Mouse (Mus musculus) thymus, postnatal 14 days (tissue): ENCODE measurements around the gene Pex13.
A peak's percentile ranks its signal among the peaks of the same experiment; 100 is the strongest.
"Not testable (repeated sequence)": the region's sequence is repeated elsewhere in the genome, so short reads cannot be mapped to it uniquely, and the experiment has no call there.

ENCODE experiments used
- DNase-seq: peaks from one replicate; pipeline ENCODE4 v3.0.0; 2021

The Pex13 gene

DNA sequence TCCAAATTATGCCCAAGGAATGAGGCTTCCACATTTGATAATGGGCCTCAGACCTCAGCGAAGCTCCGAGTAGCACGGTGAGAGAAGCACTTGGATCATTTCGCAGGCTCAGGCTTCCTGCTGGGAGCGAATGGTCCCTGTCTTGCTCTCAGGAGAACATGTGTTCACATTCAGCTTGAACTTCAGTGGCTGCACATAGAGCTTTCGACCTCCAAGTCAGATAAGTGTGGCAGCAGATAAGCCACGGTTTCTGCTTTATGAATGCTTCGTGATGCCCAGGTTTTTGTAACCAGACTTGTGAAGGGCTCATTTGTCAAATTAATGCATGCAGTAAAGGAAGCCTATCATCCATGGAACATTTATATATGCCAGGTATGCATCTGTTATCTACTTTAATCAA lies 31.2 kb downstream of the Pex13 start:
- DNase-seq = no peak

DNA sequence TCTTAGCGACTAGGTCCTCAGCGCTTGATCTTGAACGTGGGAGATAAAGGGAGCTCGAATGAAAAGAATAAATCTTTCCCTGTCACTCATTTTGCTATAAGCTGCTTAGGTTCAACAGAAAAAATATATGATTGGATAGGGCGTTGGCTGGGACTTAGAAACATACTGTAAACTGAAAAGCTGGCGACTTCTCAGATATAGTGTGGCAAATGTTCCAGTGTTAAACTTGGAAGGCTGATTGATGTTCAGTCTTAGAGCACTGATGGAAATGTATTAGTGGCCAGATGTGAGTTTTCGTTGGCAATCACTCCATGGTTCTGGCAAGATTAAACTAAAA lies 31.9 kb downstream of the Pex13 start:
- DNase-seq = no peak

DNA sequence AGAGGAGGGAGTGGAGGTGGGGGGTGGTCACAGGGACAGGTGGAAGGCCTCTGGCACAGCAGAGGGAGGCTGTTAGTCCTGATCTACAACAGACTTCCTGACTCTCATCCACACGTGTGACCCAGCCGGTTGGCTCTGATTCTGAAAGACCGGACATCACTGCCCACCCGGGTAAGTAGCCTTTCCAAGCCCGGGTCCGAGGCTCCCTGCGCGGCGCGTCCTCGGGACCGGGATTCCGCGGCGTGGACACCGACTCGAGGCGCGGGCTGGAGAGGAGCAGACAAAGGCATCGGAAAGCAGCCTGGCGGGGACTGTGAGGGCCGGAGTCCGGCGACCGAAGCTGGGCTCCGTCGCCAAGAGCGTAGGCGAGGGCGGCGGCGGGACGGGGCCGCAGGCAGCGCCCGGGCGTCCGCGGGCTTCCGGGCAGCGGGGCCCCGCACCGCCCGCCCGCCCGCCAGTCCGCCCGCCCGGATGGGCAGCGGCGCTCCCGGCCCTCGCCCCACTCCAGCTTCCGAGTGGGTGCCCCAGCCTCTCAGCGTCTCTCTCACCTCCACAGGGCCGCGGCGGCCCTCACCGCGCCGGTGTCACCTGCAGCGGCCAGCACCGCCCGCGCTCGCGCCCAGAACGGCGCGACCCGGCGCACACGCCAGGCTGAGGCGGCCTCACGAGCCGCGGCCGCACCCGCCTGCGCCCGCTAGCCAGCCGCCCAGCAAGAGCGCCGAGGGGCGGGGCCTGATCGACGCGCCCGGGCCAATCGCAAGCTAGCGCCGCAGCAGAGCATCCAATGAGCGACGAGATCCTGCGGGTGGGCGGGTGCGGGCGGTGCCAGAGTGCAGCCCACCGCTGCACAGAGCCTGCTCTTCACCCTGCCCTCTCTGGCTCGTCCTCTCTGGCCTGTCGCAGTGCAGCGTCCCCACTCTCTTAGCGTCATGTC lies 32.5 kb downstream of the Pex13 start, which contains the start of gene 0610010F05Rik:
TSS of gene 0610010F05Rik (minus strand) at position 695 of the 934 bp plus-strand sequence.
- DNase-seq = peak; percentile 83

DNA sequence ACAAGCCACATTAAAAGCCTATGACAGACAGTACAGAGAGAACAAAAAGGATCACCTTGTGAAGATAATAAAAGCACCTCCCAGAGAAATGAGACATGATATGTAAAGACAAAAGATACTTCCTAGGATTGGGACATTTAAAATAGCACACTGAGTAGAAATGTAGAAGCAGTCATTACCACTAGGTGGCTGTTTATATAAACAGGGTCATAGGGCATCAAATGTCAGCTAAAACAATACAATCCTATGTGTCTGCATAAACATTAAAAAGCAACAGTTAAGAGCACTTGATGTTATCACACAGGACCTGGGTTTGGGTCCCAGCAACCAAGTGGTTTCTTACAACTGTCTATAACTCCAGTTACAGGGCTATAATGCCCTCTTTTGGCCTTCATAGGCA lies 35.1 kb downstream of the Pex13 start:
- DNase-seq = no peak

DNA sequence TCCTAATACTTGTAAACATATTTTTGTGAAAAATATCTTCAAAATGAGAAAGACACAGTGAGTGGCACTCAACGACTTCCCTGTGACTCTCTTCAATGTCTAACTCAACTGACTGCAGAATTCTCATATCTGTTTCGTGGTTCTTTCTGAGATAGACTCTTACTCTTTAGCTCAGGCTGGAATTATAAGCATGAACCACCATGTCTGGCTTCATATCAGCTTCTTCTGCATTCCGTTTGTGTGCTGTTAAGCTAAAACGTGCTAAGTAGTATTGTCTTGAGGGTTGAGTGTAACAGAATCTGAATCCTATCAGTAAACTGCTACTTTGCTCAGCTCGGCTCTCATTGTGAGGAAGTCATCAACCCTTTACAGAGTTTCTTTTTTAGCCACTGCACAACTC lies 46.8 kb downstream of the Pex13 start:
- DNase-seq = no peak

DNA sequence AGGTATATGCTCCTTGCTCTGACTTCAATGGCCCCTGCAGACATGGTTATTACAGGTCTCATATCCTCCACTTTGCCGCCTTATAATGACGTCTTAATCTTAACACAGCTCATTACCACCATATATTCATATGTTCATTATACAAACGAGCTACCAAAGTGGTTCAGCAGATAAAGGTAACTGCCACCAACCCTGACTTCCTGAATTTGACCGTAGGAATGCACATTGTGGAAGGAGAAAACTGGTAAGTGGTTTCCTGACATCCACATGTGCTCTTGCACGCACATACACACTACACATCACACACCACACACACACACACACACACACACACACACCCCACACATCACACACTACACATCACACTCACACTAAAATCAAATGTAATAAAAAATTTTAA lies 51.2 kb downstream of the Pex13 start:
- no peak for DNase-seq

DNA sequence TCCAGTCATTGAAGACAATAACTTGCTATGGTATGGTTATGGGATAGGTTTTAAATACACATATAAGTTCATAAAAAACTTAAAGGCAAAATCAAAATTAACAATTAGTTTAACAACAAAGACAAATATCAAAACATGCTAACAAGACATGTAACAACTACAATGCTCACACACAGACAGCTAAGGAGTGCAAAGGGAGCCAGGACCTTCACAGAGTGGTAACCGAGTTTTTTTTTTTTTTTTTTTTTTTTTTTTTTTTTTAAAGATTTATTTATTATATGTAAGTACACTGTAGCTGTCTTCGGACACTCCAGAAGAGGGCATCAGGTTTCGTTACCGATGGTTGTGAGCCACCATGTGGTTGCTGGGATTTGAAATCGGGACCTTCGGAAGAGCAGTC lies 58.5 kb downstream of the Pex13 start:
- not testable (repeated sequence) for DNase-seq
